Mouse (Mus musculus): Measurements from ENCODE around the gene Isy1. TPM values are rescaled to one million over a fixed set of nuclear protein-coding genes. Genes with fewer than 3 reads are reported as not detected.

The Isy1 gene
- polyA plus RNA-seq, 1 experiment, result 56.0 TPM

DNA sequence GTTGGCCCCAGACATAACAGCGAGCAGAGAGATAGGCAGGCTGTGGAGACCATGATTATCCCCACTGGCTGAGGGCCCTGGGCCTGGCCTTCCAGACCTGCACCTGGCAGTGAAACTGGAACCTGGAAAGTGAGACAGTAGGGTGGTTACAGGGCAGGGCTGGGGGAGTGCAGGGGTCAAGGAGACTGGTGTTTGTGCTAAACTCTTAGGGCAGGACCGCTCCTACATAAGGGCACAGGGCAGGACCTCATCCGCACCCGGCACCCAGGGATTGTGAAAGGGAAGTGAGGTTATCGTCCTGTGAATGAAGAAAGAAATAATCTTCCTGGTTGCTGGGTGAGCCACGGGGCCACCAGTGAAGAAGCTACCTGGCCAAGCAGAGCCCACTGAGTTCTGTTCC, 48.8 kb downstream of the Isy1 start:
- H3K9ac ChIP-seq (ENCODE audit: low read depth, poor library complexity, severe bottlenecking), result no peak overlapping the region
- no peaks in the 10 kb centered on the region for H3K9me3 ChIP-seq (replicated peaks; ENCODE audit: control insufficient read depth, insufficient read depth, low read length, poor library complexity, severe bottlenecking)
- no peaks in the 10 kb centered on the region for H3K27me3 ChIP-seq (ENCODE audit: control insufficient read depth, insufficient read depth, low read length, poor library complexity, severe bottlenecking)
- H3K27ac ChIP-seq (ENCODE audit: insufficient read depth, low read length), result no peak overlapping the region
- H3K4me1 ChIP-seq (ENCODE audit: control insufficient read depth, insufficient read depth, low read length), result no peaks in the 10 kb centered on the region
- H3K4me3 ChIP-seq (ENCODE audit: low read depth, low read length), result no peak overlapping the region
- H3K36me3 ChIP-seq (ENCODE audit: control insufficient read depth, insufficient read depth, low read length, poor library complexity, severe bottlenecking), result no peaks in the 10 kb centered on the region
- no peak for TF ChIP-seq CTCF (IDR thresholded peaks at IDR 0.05; ENCODE audit: low read depth, low read length)
- TF ChIP-seq POLR2A (IDR thresholded peaks at IDR 0.05; ENCODE audit: insufficient read depth, low read length), result no peak
- no peak for TF ChIP-seq EP300 (IDR thresholded peaks at IDR 0.05; ENCODE audit: insufficient read depth, low read depth, low read length)

DNA sequence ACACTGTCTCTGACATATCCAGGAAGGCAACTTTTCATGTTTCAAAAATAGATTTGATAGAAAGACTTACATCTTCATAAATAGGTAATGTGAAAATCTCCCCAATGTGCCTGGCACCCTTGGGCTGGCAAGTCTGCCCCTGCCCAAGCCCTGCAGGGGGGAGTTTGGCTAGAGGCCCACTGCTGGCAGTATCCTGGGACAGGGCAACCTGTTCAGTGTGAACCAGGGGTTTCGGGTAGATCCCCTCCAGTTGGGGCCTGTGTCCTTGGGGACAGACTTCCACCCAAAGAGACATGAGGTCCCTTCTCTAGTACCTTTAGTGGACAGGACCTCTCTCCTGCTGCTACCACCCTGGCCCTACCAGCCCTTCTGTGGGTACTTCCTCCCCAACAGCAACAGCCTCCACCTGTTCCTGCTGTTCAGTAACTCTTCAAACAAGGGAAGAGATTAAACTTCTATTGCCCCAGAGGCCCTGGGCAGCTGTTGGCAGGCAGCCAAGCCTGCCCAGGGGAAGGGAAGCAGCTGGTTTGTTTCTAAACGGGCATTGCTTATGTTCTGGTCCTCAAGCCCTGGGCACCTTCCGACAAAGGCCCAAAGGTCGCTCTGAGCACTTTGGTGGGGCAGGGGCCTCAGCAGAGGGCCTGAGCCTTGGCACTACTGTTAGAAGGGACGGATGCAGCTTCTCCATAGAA, 49.6 kb downstream of the Isy1 start:
- Histone ChIP-seq H3K36me3 (ENCODE audit: control insufficient read depth, insufficient read depth, low read length, poor library complexity, severe bottlenecking) (no peaks in the 10 kb centered on the region), H3K4me3 (ENCODE audit: low read depth, low read length) (no peak overlapping the region), H3K27ac (ENCODE audit: insufficient read depth, low read length) (no peak overlapping the region), H3K9me3 (replicated peaks; ENCODE audit: control insufficient read depth, insufficient read depth, low read length, poor library complexity, severe bottlenecking) (no peaks in the 10 kb centered on the region), H3K27me3 (ENCODE audit: control insufficient read depth, insufficient read depth, low read length, poor library complexity, severe bottlenecking) (no peaks in the 10 kb centered on the region), H3K9ac (ENCODE audit: low read depth, poor library complexity, severe bottlenecking) (no peak overlapping the region), H3K4me1 (ENCODE audit: control insufficient read depth, insufficient read depth, low read length) (no peaks in the 10 kb centered on the region)
- TF ChIP-seq CTCF (IDR thresholded peaks at IDR 0.05; ENCODE audit: low read depth, low read length) (no peak), POLR2A (IDR thresholded peaks at IDR 0.05; ENCODE audit: insufficient read depth, low read length) (no peak), EP300 (IDR thresholded peaks at IDR 0.05; ENCODE audit: insufficient read depth, low read depth, low read length) (no peak)

DNA sequence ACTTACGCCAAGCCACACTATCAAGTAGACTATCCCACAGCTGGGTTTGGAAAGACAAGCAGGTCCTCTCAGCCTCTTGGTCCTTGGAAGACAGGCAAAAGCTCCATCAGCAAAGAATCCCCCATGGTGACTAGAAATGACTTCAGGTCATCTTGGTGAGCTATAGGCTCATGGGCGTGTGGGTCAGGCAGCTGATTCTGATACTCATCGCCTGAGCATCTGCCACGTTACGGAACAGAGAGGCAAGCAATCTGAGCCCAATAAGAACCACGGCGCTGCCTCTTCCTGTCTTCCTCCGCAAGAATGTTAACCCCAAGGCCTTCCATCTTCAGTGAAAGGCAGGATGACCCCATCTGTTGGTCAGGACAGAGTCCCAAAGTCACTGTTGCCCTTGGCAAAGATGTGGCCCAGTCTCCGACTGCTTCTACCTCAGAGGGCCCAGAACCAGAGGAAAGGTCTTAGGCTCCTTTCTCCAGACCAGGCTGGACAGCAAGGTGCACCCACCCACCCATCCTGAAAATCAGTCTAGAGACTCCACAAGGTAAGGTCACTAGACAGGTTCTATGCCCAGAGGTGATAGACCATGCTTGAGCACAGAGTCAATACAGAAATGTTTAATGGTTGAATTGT, 50.2 kb downstream of the Isy1 start:
- no peak for TF ChIP-seq CTCF (IDR thresholded peaks at IDR 0.05; ENCODE audit: low read depth, low read length)
- TF ChIP-seq EP300 (IDR thresholded peaks at IDR 0.05; ENCODE audit: insufficient read depth, low read depth, low read length), result no peak
- no peak for TF ChIP-seq POLR2A (IDR thresholded peaks at IDR 0.05; ENCODE audit: insufficient read depth, low read length)
- H3K27me3 ChIP-seq (ENCODE audit: control insufficient read depth, insufficient read depth, low read length, poor library complexity, severe bottlenecking), result no peaks in the 10 kb centered on the region

DNA sequence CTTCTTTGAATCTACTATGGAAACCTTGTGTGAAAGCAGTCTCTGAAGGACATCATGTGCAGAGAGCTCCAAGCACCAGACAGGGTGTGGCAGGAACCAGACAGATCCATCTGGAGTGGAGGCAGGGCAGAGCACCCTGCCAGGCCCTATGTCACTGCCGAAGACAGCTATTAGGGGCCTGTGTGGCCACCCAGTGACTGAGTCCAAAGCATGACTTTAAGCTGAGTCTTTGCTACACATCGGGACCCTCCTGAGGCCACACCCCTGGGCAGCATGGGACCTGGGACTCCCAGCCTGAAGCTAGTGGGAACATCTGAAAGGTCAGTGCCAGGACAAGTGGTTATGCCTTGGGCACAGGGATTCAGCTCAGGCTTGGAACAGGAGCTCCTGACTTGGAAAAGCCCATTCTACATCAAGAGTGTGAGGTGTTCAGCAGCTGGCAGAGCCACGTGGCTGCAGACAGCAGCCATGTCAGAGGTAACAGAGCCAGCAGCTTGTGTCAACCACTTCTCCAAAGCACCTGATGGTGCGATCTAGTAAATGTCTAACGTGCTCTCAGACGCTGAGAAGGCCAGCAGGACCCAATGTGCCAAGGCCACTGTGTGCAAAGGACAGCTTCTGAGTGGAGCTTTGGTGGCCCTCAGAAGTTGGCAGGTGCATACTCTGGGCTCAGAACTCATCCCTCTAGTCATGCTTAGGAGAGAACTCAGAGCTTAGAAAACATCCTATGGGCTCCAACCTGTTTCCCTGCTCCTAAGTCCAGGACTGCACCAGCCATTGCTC, 51.3 kb downstream of the Isy1 start:
- Histone ChIP-seq H3K27me3 (ENCODE audit: control insufficient read depth, insufficient read depth, low read length, poor library complexity, severe bottlenecking) (no peaks in the 10 kb centered on the region), H3K4me1 (ENCODE audit: control insufficient read depth, insufficient read depth, low read length) (no peaks in the 10 kb centered on the region), H3K9ac (ENCODE audit: low read depth, poor library complexity, severe bottlenecking) (no peak overlapping the region), H3K4me3 (ENCODE audit: low read depth, low read length) (no peak overlapping the region), H3K9me3 (replicated peaks; ENCODE audit: control insufficient read depth, insufficient read depth, low read length, poor library complexity, severe bottlenecking) (no peaks in the 10 kb centered on the region), H3K27ac (ENCODE audit: insufficient read depth, low read length) (no peak overlapping the region), H3K36me3 (ENCODE audit: control insufficient read depth, insufficient read depth, low read length, poor library complexity, severe bottlenecking) (no peaks in the 10 kb centered on the region)
- no peak for TF ChIP-seq CTCF (IDR thresholded peaks at IDR 0.05; ENCODE audit: low read depth, low read length)
- no peak for TF ChIP-seq EP300 (IDR thresholded peaks at IDR 0.05; ENCODE audit: insufficient read depth, low read depth, low read length)
- TF ChIP-seq POLR2A (IDR thresholded peaks at IDR 0.05; ENCODE audit: insufficient read depth, low read length), result no peak

More for the DNA sequence above, 50.2 kb downstream of the Isy1 start:
- no peaks in the 10 kb centered on the region for H3K4me1 ChIP-seq (ENCODE audit: control insufficient read depth, insufficient read depth, low read length)
- H3K9me3 ChIP-seq (replicated peaks; ENCODE audit: control insufficient read depth, insufficient read depth, low read length, poor library complexity, severe bottlenecking), result no peaks in the 10 kb centered on the region
- no peaks in the 10 kb centered on the region for H3K36me3 ChIP-seq (ENCODE audit: control insufficient read depth, insufficient read depth, low read length, poor library complexity, severe bottlenecking)
- H3K27ac ChIP-seq (ENCODE audit: insufficient read depth, low read length), result no peak overlapping the region
- H3K9ac ChIP-seq (ENCODE audit: low read depth, poor library complexity, severe bottlenecking), result no peak overlapping the region
- no peak overlapping the region for H3K4me3 ChIP-seq (ENCODE audit: low read depth, low read length)

DNA sequence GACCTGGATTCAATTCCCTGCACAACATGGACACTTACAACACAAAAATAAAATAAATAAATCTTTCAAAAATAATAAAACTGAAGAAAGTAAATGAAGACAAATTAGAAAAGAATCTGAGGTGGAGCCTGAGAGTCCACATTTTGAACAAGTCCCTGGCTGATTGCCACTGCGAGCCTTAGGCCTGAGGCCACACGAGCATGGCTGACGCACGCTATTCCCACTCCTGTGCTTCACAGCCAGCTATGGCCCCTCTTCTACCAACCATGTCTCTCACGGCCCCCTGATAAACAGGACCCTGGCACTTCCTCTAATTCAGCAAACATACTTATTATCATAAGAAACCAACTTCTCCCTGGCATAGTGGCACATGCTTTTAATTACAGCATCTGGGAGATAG, 52.0 kb downstream of the Isy1 start:
- no peaks in the 10 kb centered on the region for H3K27me3 ChIP-seq (ENCODE audit: control insufficient read depth, insufficient read depth, low read length, poor library complexity, severe bottlenecking)
- no peaks in the 10 kb centered on the region for H3K4me1 ChIP-seq (ENCODE audit: control insufficient read depth, insufficient read depth, low read length)
- H3K9ac ChIP-seq (ENCODE audit: low read depth, poor library complexity, severe bottlenecking), result no peak overlapping the region
- no peak overlapping the region for H3K4me3 ChIP-seq (ENCODE audit: low read depth, low read length)
- no peak overlapping the region for H3K27ac ChIP-seq (ENCODE audit: insufficient read depth, low read length)
- TF ChIP-seq POLR2A (IDR thresholded peaks at IDR 0.05; ENCODE audit: insufficient read depth, low read length), result no peak
- TF ChIP-seq CTCF (IDR thresholded peaks at IDR 0.05; ENCODE audit: low read depth, low read length), result no peak
- no peak for TF ChIP-seq EP300 (IDR thresholded peaks at IDR 0.05; ENCODE audit: insufficient read depth, low read depth, low read length)
- no peaks in the 10 kb centered on the region for H3K9me3 ChIP-seq (replicated peaks; ENCODE audit: control insufficient read depth, insufficient read depth, low read length, poor library complexity, severe bottlenecking)
- H3K36me3 ChIP-seq (ENCODE audit: control insufficient read depth, insufficient read depth, low read length, poor library complexity, severe bottlenecking), result no peaks in the 10 kb centered on the region
